Mouse (Mus musculus) bone marrow, adult 2 months (tissue): ENCODE measurements around the gene Olfr765.

ENCODE experiments used
- CTCF ChIP-seq: fragments of 200-500 bp; IDR thresholded peaks from 2 replicates; pipeline ENCODE4 v1.5.1; 2011; ENCODE audit warnings: low read length, control low read depth; ENCODE audit not compliant: control insufficient read depth, insufficient read depth
- POLR2A ChIP-seq: fragments of 200-500 bp; IDR thresholded peaks from 2 replicates; pipeline ENCODE4 v1.6.1; 2011; ENCODE audit warnings: low read depth, mild to moderate bottlenecking, control low read depth, low read length, borderline replicate concordance; ENCODE audit not compliant: control insufficient read depth

GRCm38 (mm10) chr10:129010288-129010841 is 39.4 kb downstream of the Olfr765 start, which contains the start of gene Olfr763:
- no peak for TF ChIP-seq POLR2A
- TF ChIP-seq CTCF, result no peak
